Mouse (Mus musculus) liver, adult 2 months (tissue): ENCODE measurements around the gene Mllt10. TPM values are rescaled to one million over a fixed set of nuclear protein-coding genes. Genes with fewer than 3 reads are reported as not detected.
"Not testable (repeated sequence)": the region's sequence is repeated elsewhere in the genome, so short reads cannot be mapped to it uniquely, and the experiment has no call there.

Source experiments
- DNase-seq: peaks from one replicate; pipeline ENCODE4 v3.0.0-alpha.2; 2011; ENCODE audit warnings: low read depth, low spot score; ENCODE audit errors: extremely low read depth
- H3K27ac ChIP-seq: fragments of 200-500 bp; replicated peaks from 2 replicates; pipeline ENCODE4 v1.5.1; 2012; ENCODE audit warnings: low read depth, mild to moderate bottlenecking, control low read depth, inconsistent platforms, low read length; ENCODE audit not compliant: insufficient read depth
- H3K27me3 ChIP-seq: fragments of 200-500 bp; 2 replicates; pipeline ENCODE4 v1.6.1; 2012; ENCODE audit warnings: mild to moderate bottlenecking, moderate library complexity, low read length, inconsistent platforms; ENCODE audit not compliant: control insufficient read depth, insufficient read depth
- H3K36me3 ChIP-seq: fragments of 200-500 bp; 2 replicates; pipeline ENCODE4 v1.6.1; 2012; ENCODE audit warnings: low read length, inconsistent platforms; ENCODE audit not compliant: control insufficient read depth, insufficient read depth
- H3K4me1 ChIP-seq: fragments of 200-500 bp; 2 replicates; pipeline ENCODE4 v1.6.1; 2011; ENCODE audit warnings: low read length; ENCODE audit not compliant: control insufficient read depth, insufficient read depth
- H3K4me3 ChIP-seq: fragments of 200-500 bp; 2 replicates; pipeline ENCODE4 v1.5.1; 2011; ENCODE audit warnings: low read depth, mild to moderate bottlenecking, control low read depth, low read length, moderate library complexity; ENCODE audit not compliant: insufficient read depth
- H3K79me2 ChIP-seq: fragments of 200-500 bp; 2 replicates; pipeline ENCODE4 v1.6.1; 2012; ENCODE audit warnings: inconsistent platforms, mild to moderate bottlenecking, low read length, moderate library complexity; ENCODE audit not compliant: control insufficient read depth, insufficient read depth
- H3K9ac ChIP-seq: fragments of 200-500 bp; 2 replicates; pipeline ENCODE4 v1.6.1; 2012; ENCODE audit warnings: low read depth, mild to moderate bottlenecking, control low read depth, inconsistent platforms, low read length
- CTCF ChIP-seq: fragments of 200-500 bp; IDR thresholded peaks from 2 replicates; pipeline ENCODE4 v1.5.1; 2011; ENCODE audit warnings: low read depth, low read length, control low read depth
- POLR2A ChIP-seq: fragments of 200-500 bp; IDR thresholded peaks from 2 replicates; pipeline ENCODE4 v1.6.1; 2011; ENCODE audit warnings: low read length, control low read depth; ENCODE audit not compliant: insufficient read depth; ENCODE audit errors: extremely low read depth
- WGBS: fragments of 180-500 bp; shearing (Covaris S2); methylation state at CpG from one replicate; pipeline ENCODE4 v1.1.7; 2018; 5-methylcytosine and 5-hydroxymethylcytosine counted together
- polyA plus RNA-seq: library from polyadenylated mRNA; depleted of rRNA; stranded (reverse); fragments of >200 nt; gene quantifications from 2 replicates; pipeline ENCODE4 v1.2.3, GENCODE M21; 2012
- total RNA-seq: library from RNA; depleted of rRNA; stranded (reverse); fragments of >200 nt; gene quantifications from 2 replicates; pipeline ENCODE4 v1.2.3, GENCODE M21; 2014

The Mllt10 gene
- total and polyA plus RNA-seq, 2 experiments, result 16.7 to 18.0 TPM

- peak overlapping the region; percentile 10; the same call in 1 of the 2 replicates for H3K27ac ChIP-seq
- WGBS, result 45% methylated on average over 4 of the region's 4 CpGs
- peak; percentile 96 for DNase-seq
- H3K27me3 ChIP-seq, result no peaks in the 10 kb centered on the region
- H3K9ac ChIP-seq, result no peak overlapping the region
- H3K4me3 ChIP-seq, result no peak overlapping the region
- H3K4me1 ChIP-seq, result peaks cover 15% of the 10 kb centered on the region
- TF ChIP-seq POLR2A (no peak), CTCF (no peak)
- peaks cover 18% of the 10 kb centered on the region for H3K36me3 ChIP-seq
- H3K79me2 ChIP-seq, result peaks cover 18% of the 10 kb centered on the region
Measured at GRCm38 (mm10) chr2:18068071-18068796, 13.2 kb downstream of the Mllt10 start.

GRCm38 (mm10) chr2:18071947-18072346, 16.9 kb downstream of the Mllt10 start:
- H3K27ac ChIP-seq, result no peak overlapping the region
- H3K4me3 ChIP-seq, result no peak overlapping the region
- no peak for TF ChIP-seq POLR2A
- no peak for TF ChIP-seq CTCF
- no peak overlapping the region for H3K9ac ChIP-seq
- H3K79me2 ChIP-seq, result peaks cover 15% of the 10 kb centered on the region; the same call in 1 of the 2 replicates
- peaks cover 11% of the 10 kb centered on the region for H3K4me1 ChIP-seq
- peak; percentile 87 for DNase-seq
- WGBS, result 48% methylated on average over 2 of the region's 2 CpGs
- no peaks in the 10 kb centered on the region for H3K27me3 ChIP-seq
- H3K36me3 ChIP-seq, result peaks cover 35% of the 10 kb centered on the region

GRCm38 (mm10) chr2:18080182-18080860, 25.3 kb downstream of the Mllt10 start:
- Histone ChIP-seq H3K79me2 (peaks cover 24% of the 10 kb centered on the region), H3K36me3 (peaks cover 41% of the 10 kb centered on the region), H3K9ac (no peak overlapping the region), H3K4me3 (no peak overlapping the region), H3K4me1 (peaks cover 6% of the 10 kb centered on the region; the same call in 1 of the 2 replicates), H3K27me3 (no peaks in the 10 kb centered on the region), H3K27ac (no peak overlapping the region)
- peak; percentile 78 for DNase-seq
- TF ChIP-seq POLR2A (no peak), CTCF (0 out of 2 replicates have a peak, but pooled peaks have one; percentile 1)
- 17% methylated on average over 2 of the region's 2 CpGs for WGBS

- WGBS, result 85% methylated on average over 3 of the region's 3 CpGs
- H3K79me2 ChIP-seq, result peaks cover 30% of the 10 kb centered on the region
- DNase-seq, H3K9ac ChIP-seq, H3K27ac ChIP-seq, H3K4me3 ChIP-seq, H3K27me3 ChIP-seq: not testable (repeated sequence)
- peaks cover 42% of the 10 kb centered on the region for H3K36me3 ChIP-seq
- H3K4me1 ChIP-seq, result peaks cover 12% of the 10 kb centered on the region
Measured at GRCm38 (mm10) chr2:18087695-18088094, 32.7 kb downstream of the Mllt10 start.

- peak; percentile 99 for DNase-seq
- Histone ChIP-seq H3K27me3 (no peaks in the 10 kb centered on the region), H3K36me3 (peaks cover 19% of the 10 kb centered on the region), H3K79me2 (peaks cover 25% of the 10 kb centered on the region), H3K9ac (no peak overlapping the region), H3K4me3 (no peak overlapping the region), H3K4me1 (peaks cover 20% of the 10 kb centered on the region), H3K27ac (peak overlapping the region; percentile 72)
- TF ChIP-seq POLR2A (no peak), CTCF (no peak)
- WGBS, result 24% methylated on average over 1 of the region's 1 CpGs
Measured at GRCm38 (mm10) chr2:18093858-18094257, 38.8 kb downstream of the Mllt10 start.

GRCm38 (mm10) chr2:18094319-18094718, 39.3 kb downstream of the Mllt10 start:
- peak overlapping the region; percentile 72 for H3K27ac ChIP-seq
- H3K4me3 ChIP-seq, result no peak overlapping the region
- H3K27me3 ChIP-seq, result no peaks in the 10 kb centered on the region
- peaks cover 17% of the 10 kb centered on the region for H3K4me1 ChIP-seq
- TF ChIP-seq CTCF (no peak), POLR2A (no peak)
- DNase-seq, result no peak
- H3K36me3 ChIP-seq, result peaks cover 19% of the 10 kb centered on the region
- H3K79me2 ChIP-seq, result peaks cover 22% of the 10 kb centered on the region
- H3K9ac ChIP-seq, result no peak overlapping the region
